Mouse (Mus musculus) stomach, embryonic 15.5 days (tissue): ENCODE measurements around the gene 1700016C15Rik. TPM values are rescaled to one million over a fixed set of nuclear protein-coding genes. Genes with fewer than 3 reads are reported as not detected.

Experiments
- ATAC-seq: fragments of 200-750 bp; cut with Nextera tagmentation; 2 replicates; pipeline ENCODE4 v1.8.0; 2017; ENCODE audit warnings: low read depth, moderate number of reproducible peaks, moderate TSS enrichment; ENCODE audit not compliant: insufficient read depth, low FRiP score
- H3K27ac ChIP-seq: fragments of 300-500 bp; sonication (generic); 2 replicates; pipeline ENCODE4 v1.5.1; 2015; ENCODE audit warnings: mild to moderate bottlenecking, inconsistent platforms
- H3K27me3 ChIP-seq: fragments of 300-500 bp; sonication (generic); replicated peaks from 2 replicates; pipeline ENCODE4 v1.6.1; 2015; ENCODE audit warnings: inconsistent platforms
- H3K36me3 ChIP-seq: fragments of 300-500 bp; sonication (generic); 2 replicates; pipeline ENCODE4 v1.6.1; 2015; ENCODE audit warnings: inconsistent platforms
- H3K4me1 ChIP-seq: fragments of 300-500 bp; sonication (generic); 2 replicates; pipeline ENCODE4 v1.6.1; 2015; ENCODE audit warnings: inconsistent platforms
- H3K4me2 ChIP-seq: fragments of 300-500 bp; sonication (generic); 2 replicates; pipeline ENCODE4 v1.6.1; 2015; ENCODE audit warnings: mild to moderate bottlenecking, inconsistent platforms
- H3K4me3 ChIP-seq: fragments of 300-500 bp; sonication (generic); replicated peaks from 2 replicates; pipeline ENCODE4 v1.5.1; 2015; ENCODE audit warnings: inconsistent platforms
- H3K9ac ChIP-seq: fragments of 300-500 bp; sonication (generic); 2 replicates; pipeline ENCODE4 v1.6.1; 2015; ENCODE audit warnings: inconsistent platforms
- H3K9me3 ChIP-seq: fragments of 300-500 bp; sonication (generic); 2 replicates; pipeline ENCODE4 v1.6.1; 2016; ENCODE audit warnings: inconsistent platforms
- WGBS: fragments of 180-500 bp; shearing (Covaris S2); methylation state at CpG from one replicate; pipeline ENCODE4 v1.1.7; 2015; 5-methylcytosine and 5-hydroxymethylcytosine counted together
- polyA plus RNA-seq: library from polyadenylated mRNA; unstranded; fragments of >200 nt; fragmentation: Nextera tagmentation; extraction: Ambion mirVana; gene quantifications from 2 replicates; pipeline ENCODE4 v1.2.1, GENCODE M21; 2015

The 1700016C15Rik gene
- polyA plus RNA-seq, 1 experiment from 2014 or later: not detected

- Histone ChIP-seq H3K4me1 (no peaks in the 10 kb centered on the region), H3K9ac (no peak overlapping the region), H3K36me3 (no peaks in the 10 kb centered on the region), H3K4me3 (no peak overlapping the region), H3K27me3 (no peaks in the 10 kb centered on the region), H3K9me3 (no peaks in the 10 kb centered on the region), H3K4me2 (no peak overlapping the region), H3K27ac (no peak overlapping the region)
- 87% methylated on average over 5 of the region's 5 CpGs for WGBS
- ATAC-seq: no peak
Measured at GRCm38 (mm10) chr1:177757249-177757648, 27.6 kb downstream of the 1700016C15Rik start.

DNA sequence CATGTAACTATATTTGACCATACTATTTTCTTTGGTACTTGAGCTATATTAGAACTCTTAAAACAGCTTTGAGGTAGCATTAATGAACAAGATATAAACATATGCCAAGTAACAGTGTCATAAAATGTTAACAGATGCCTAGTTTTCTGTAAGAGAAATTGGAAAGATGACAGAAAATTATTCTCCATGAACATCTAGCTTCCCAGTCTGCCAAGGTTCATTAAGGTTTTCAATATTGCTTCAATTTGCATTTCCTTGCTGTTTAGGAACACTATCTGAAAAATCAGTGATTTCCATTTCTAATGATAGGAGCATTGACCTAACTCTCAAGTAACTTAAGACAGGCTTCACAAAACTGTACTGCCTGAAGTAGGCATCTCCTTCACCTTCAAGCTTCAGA, 39.3 kb downstream of the 1700016C15Rik start:
- Histone ChIP-seq H3K4me2 (no peak overlapping the region), H3K9me3 (no peaks in the 10 kb centered on the region), H3K4me1 (no peaks in the 10 kb centered on the region), H3K36me3 (peaks cover 20% of the 10 kb centered on the region), H3K4me3 (no peak overlapping the region), H3K27ac (no peak overlapping the region), H3K27me3 (no peaks in the 10 kb centered on the region), H3K9ac (no peak overlapping the region)
- ATAC-seq: no peak

DNA sequence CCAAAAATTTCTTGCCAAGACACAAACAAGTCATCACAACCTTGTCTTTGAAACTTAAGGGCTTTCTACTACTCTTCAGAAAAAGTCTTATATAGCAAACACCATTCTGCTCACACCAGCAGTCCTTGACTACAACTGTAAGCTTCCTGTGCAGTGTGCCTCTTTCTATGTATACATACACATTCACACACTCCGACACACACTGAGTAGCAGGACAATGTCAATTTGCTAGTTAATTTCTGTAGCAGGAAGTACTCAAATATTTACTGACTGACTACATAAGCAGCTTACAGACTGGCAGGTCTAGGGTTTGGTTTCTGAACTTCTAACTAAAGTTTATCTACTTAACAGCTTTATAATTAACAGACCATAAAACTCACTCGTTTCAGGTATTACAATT, 47.8 kb downstream of the 1700016C15Rik start:
- Histone ChIP-seq H3K27me3 (no peaks in the 10 kb centered on the region), H3K9me3 (no peaks in the 10 kb centered on the region), H3K36me3 (peaks cover 10% of the 10 kb centered on the region; the same call in 1 of the 2 replicates), H3K4me1 (no peaks in the 10 kb centered on the region), H3K9ac (no peak overlapping the region), H3K27ac (no peak overlapping the region), H3K4me3 (no peak overlapping the region), H3K4me2 (no peak overlapping the region)
- ATAC-seq: 0 out of 2 replicates have a peak, but pooled peaks have one; percentile 31
- 51% methylated on average over 2 of the region's 2 CpGs for WGBS

GRCm38 (mm10) chr1:177792835-177793234, 63.2 kb downstream of the 1700016C15Rik start:
- ATAC-seq: no peak
- 80% methylated on average over 3 of the region's 3 CpGs for WGBS
- H3K9ac ChIP-seq: no peak overlapping the region

GRCm38 (mm10) chr1:177794866-177795265, 65.3 kb downstream of the 1700016C15Rik start:
- Histone ChIP-seq H3K9ac (peak overlapping the region; percentile 8; the same call in 1 of the 2 replicates), H3K27ac (0 out of 2 replicates have a peak overlapping the region, but pooled peaks have one; percentile 41), H3K4me1 (0 out of 2 replicates have a peak, but pooled peaks cover 10% of the 10 kb centered on the region), H3K36me3 (no peaks in the 10 kb centered on the region), H3K4me2 (peak overlapping the region; percentile 63), H3K9me3 (no peaks in the 10 kb centered on the region), H3K27me3 (no peaks in the 10 kb centered on the region), H3K4me3 (peak overlapping the region; percentile 97)
- 6% methylated on average over 8 of the region's 8 CpGs for WGBS
- no peak for ATAC-seq

More at GRCm38 (mm10) chr1:177792835-177793234, 63.2 kb downstream of the 1700016C15Rik start:
- Histone ChIP-seq H3K9me3 (no peaks in the 10 kb centered on the region), H3K27ac (no peak overlapping the region), H3K27me3 (no peaks in the 10 kb centered on the region), H3K4me2 (no peak overlapping the region), H3K4me3 (no peak overlapping the region), H3K36me3 (no peaks in the 10 kb centered on the region), H3K4me1 (0 out of 2 replicates have a peak, but pooled peaks cover 10% of the 10 kb centered on the region)

DNA sequence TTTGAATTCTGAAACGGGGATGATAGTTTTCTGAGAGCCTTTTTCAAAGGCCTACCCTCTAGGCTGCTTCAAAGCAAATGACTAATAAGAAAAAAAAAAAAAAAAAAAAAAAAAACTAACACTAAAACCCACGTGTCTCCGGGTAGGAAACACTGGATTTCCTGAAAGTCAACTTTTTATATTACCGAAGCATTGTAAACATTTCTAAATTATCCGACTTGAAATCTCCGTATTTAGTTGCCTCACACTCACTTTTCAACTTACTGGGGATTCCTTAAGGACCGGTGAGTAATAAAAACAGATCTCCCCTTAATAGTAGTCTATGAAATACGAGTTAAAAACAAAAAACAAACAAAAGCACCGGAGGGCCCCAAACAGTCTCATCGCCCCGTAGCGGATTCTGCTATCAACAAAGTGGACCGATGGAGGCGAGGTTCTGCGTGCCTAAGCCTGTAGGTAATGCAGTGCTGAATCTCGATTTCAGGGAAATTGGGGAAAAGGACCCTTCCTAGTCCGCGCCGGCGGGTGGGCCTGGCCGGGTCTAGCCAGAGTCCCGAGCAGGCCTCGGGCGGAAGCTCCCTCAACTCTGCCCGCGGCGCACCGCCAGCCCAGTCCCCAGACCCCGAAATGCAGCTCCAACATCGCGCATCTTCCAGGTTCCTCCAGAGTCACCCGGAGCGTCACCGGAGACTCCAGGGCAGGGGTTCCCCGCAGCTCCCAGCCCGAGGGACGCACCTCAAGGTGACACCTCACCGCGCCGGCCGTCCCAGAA, 66.0 kb downstream of the 1700016C15Rik start:
- Histone ChIP-seq H3K36me3 (no peaks in the 10 kb centered on the region), H3K9me3 (no peaks in the 10 kb centered on the region), H3K4me1 (0 out of 2 replicates have a peak, but pooled peaks cover 10% of the 10 kb centered on the region), H3K27me3 (no peaks in the 10 kb centered on the region), H3K4me2 (peak overlapping the region; percentile 63), H3K4me3 (peak overlapping the region; percentile 97), H3K27ac (peak overlapping the region; percentile 98), H3K9ac (peak overlapping the region; percentile 90)
- under 1% methylated on average over 41 of the region's 41 CpGs for WGBS
- ATAC-seq: peak; percentile 4; the same call in 1 of the 2 replicates

GRCm38 (mm10) chr1:177796193-177796939, 66.8 kb downstream of the 1700016C15Rik start, which contains the start of gene Adss:
Adss (minus strand) TSS chr1:177796511.
- under 1% methylated on average over 57 of the region's 64 CpGs for WGBS
- ATAC-seq: peak; percentile 100
- Histone ChIP-seq H3K27ac (peak within 1 kb of the TSS; percentile 98), H3K4me1 (0 out of 2 replicates have a peak, but pooled peaks cover 10% of the 10 kb centered on the region), H3K9me3 (no peaks in the 10 kb centered on the region), H3K9ac (peak within 1 kb of the TSS; percentile 90), H3K36me3 (no peaks in the 10 kb centered on the region), H3K4me2 (peak within 1 kb of the TSS; percentile 63), H3K4me3 (peak within 1 kb of the TSS; percentile 97), H3K27me3 (no peaks in the 10 kb centered on the region)

- Histone ChIP-seq H3K27me3 (no peaks in the 10 kb centered on the region), H3K36me3 (no peaks in the 10 kb centered on the region), H3K4me1 (0 out of 2 replicates have a peak, but pooled peaks cover 10% of the 10 kb centered on the region), H3K9me3 (no peaks in the 10 kb centered on the region), H3K9ac (no peak overlapping the region), H3K4me3 (no peak overlapping the region; the same call in 1 of the 2 replicates), H3K27ac (no peak overlapping the region), H3K4me2 (peak overlapping the region; percentile 39; the same call in 1 of the 2 replicates)
- 63% methylated on average over 8 of the region's 8 CpGs for WGBS
- ATAC-seq: no peak
Measured at GRCm38 (mm10) chr1:177797151-177797755, 67.6 kb downstream of the 1700016C15Rik start.

Other genes starting within 250 kb of the 1700016C15Rik start
- gene Adss, start 66.7 kb downstream of the 1700016C15Rik start, polyA plus RNA-seq: 51.7 and 52.8 TPM in 2 replicates